Mouse (Mus musculus): ENCODE data around the gene Cd209a. TPM values are rescaled to one million over a fixed set of nuclear protein-coding genes. Genes with fewer than 3 reads are reported as not detected.

Cd209a gene
- polyA plus RNA-seq (2012; ENCODE audit: low replicate concordance) = 6.7 and 12.2 TPM in 2 replicates

GRCm38 (mm10) chr8:3748761-3749160, at the start of gene Cd209a:
Gene Cd209a (minus strand): TSS chr8:3748984.

GRCm38 (mm10) chr8:3720551-3720950, 28.2 kb downstream of the Cd209a start, which contains the start of gene Clec4g:
Gene Clec4g (minus strand): TSS chr8:3720651.

GRCm38 (mm10) chr8:3694121-3694520, 54.7 kb downstream of the Cd209a start, which contains the start of gene Fcer2a:
Gene Fcer2a (minus strand): TSS chr8:3694175.

Other genes with a start within 250 kb of the Cd209a start
- gene Mcoln1, start 248.5 kb downstream of the Cd209a start, polyA plus RNA-seq (2012; ENCODE audit: low replicate concordance) = 222 and 644 TPM in 2 replicates
- gene Pnpla6, start 233.6 kb downstream of the Cd209a start, polyA plus RNA-seq (2012; ENCODE audit: low replicate concordance) = 29.1 and 33.3 TPM in 2 replicates
- gene C330021F23Rik, start 181.0 kb downstream of the Cd209a start, polyA plus RNA-seq (2012; ENCODE audit: low replicate concordance) = not detected in 2 replicates
- 0.71 and 0.91 TPM in 2 replicates for gene Camsap3, start 161.7 kb downstream of the Cd209a start, polyA plus RNA-seq (2012; ENCODE audit: low replicate concordance)
- 29.0 and 45.7 TPM in 2 replicates for gene Xab2, start 127.7 kb downstream of the Cd209a start, polyA plus RNA-seq (2012; ENCODE audit: low replicate concordance)
- 49.9 and 67.0 TPM in 2 replicates for gene Pet100, start 127.4 kb downstream of the Cd209a start, polyA plus RNA-seq (2012; ENCODE audit: low replicate concordance)
- gene Pcp2, start 123.4 kb downstream of the Cd209a start, polyA plus RNA-seq (2012; ENCODE audit: low replicate concordance) = not detected in 2 replicates
- 150 and 483 TPM in 2 replicates for gene Stxbp2, start 118.0 kb downstream of the Cd209a start, polyA plus RNA-seq (2012; ENCODE audit: low replicate concordance)
- 0.15 and 0.60 TPM in 2 replicates for gene Retn, start 93.2 kb downstream of the Cd209a start, polyA plus RNA-seq (2012; ENCODE audit: low replicate concordance)
- 0.71 and 1.0 TPM in 2 replicates for gene Mcemp1, start 83.2 kb downstream of the Cd209a start, polyA plus RNA-seq (2012; ENCODE audit: low replicate concordance)
- gene Fcor, start 76.6 kb downstream of the Cd209a start, polyA plus RNA-seq (2012; ENCODE audit: low replicate concordance) = 0.49 TPM in 1 of 2 replicates, not detected in the other
- gene Trappc5, start 72.7 kb downstream of the Cd209a start, polyA plus RNA-seq (2012; ENCODE audit: low replicate concordance) = 27.5 and 30.0 TPM in 2 replicates
- gene Fcer2a, start 54.8 kb downstream of the Cd209a start, polyA plus RNA-seq (2012; ENCODE audit: low replicate concordance) = 83.0 and 276 TPM in 2 replicates
- 0.20 and 0.39 TPM in 2 replicates for gene Clec4g, start 28.3 kb downstream of the Cd209a start, polyA plus RNA-seq (2012; ENCODE audit: low replicate concordance)
- gene Cd209e, start 105.3 kb upstream of the Cd209a start, polyA plus RNA-seq (2012; ENCODE audit: low replicate concordance) = 0.14 and 0.17 TPM in 2 replicates
- 0.44 and 0.67 TPM in 2 replicates for gene Cd209d, start 129.6 kb upstream of the Cd209a start, polyA plus RNA-seq (2012; ENCODE audit: low replicate concordance)
- 0.21 and 0.27 TPM in 2 replicates for gene Cd209b, start 177.9 kb upstream of the Cd209a start, polyA plus RNA-seq (2012; ENCODE audit: low replicate concordance)
- gene Cd209c, start 205.8 kb upstream of the Cd209a start, polyA plus RNA-seq (2012; ENCODE audit: low replicate concordance) = 0.16 and 0.85 TPM in 2 replicates